Mouse (Mus musculus): ENCODE results near the gene Atp1a1.

- TF ChIP-seq CTCF (IDR thresholded peaks at IDR 0.05; ENCODE audit: low read depth): no peak
- TF ChIP-seq EP300 (optimal IDR thresholded peaks at IDR 0.05): no peak
These were observed 38.8 kb upstream of the Atp1a1 start for GRCm38 (mm10) chr3:101643264-101643663.
